Mouse (Mus musculus) ZHBTc4 (cell line): ENCODE measurements around the gene Naxd.
"Not testable (repeated sequence)": the region's sequence is repeated elsewhere in the genome, so short reads cannot be mapped to it uniquely, and the experiment has no call there.

Experiments
- DNase-seq: peaks from one replicate; pipeline ENCODE4 v3.0.0-alpha.2; 2011; ENCODE audit warnings: low read depth, low spot score

The Naxd gene

GRCm38 (mm10) chr8:11512711-11513110, 15.4 kb downstream of the Naxd start:
- DNase-seq, result no peak

- peak; percentile 46 for DNase-seq
These were observed 15.9 kb downstream of the Naxd start for GRCm38 (mm10) chr8:11513247-11513646.

- no peak for DNase-seq
These were observed 19.0 kb downstream of the Naxd start for GRCm38 (mm10) chr8:11516292-11516691.

GRCm38 (mm10) chr8:11517366-11518055, 20.2 kb downstream of the Naxd start:
- DNase-seq, result no peak

- DNase-seq, result no peak
These were observed 20.7 kb downstream of the Naxd start for GRCm38 (mm10) chr8:11518056-11518396.

GRCm38 (mm10) chr8:11518676-11519075, 21.4 kb downstream of the Naxd start:
- DNase-seq, result no peak

- DNase-seq, result no peak
These were observed 26.0 kb downstream of the Naxd start for GRCm38 (mm10) chr8:11523331-11523730.

- peak; percentile 83 for DNase-seq
These were observed 33.0 kb downstream of the Naxd start for GRCm38 (mm10) chr8:11530155-11530770.

- DNase-seq, result no peak
These were observed 33.5 kb downstream of the Naxd start for GRCm38 (mm10) chr8:11530849-11531248.

GRCm38 (mm10) chr8:11534494-11534893, 37.2 kb downstream of the Naxd start:
- DNase-seq, result no peak

- DNase-seq, result no peak
These were observed 41.7 kb downstream of the Naxd start for GRCm38 (mm10) chr8:11539049-11539448.

- DNase-seq, result no peak
These were observed 42.9 kb downstream of the Naxd start for GRCm38 (mm10) chr8:11540182-11540581.

GRCm38 (mm10) chr8:11542031-11542430, 44.7 kb downstream of the Naxd start:
- DNase-seq, result no peak

- DNase-seq, result peak; percentile 59
These were observed 45.6 kb downstream of the Naxd start for GRCm38 (mm10) chr8:11542866-11543265.

- DNase-seq, result peak; percentile 89
These were observed 47.1 kb downstream of the Naxd start for GRCm38 (mm10) chr8:11544386-11544785.

GRCm38 (mm10) chr8:11547063-11547462, 49.8 kb downstream of the Naxd start:
- peak; percentile 86 for DNase-seq

GRCm38 (mm10) chr8:11549706-11550105, 52.4 kb downstream of the Naxd start:
- peak; percentile 85 for DNase-seq

- DNase-seq, result peak; percentile 95
These were observed 53.1 kb downstream of the Naxd start, which contains the start of gene Cars2 for GRCm38 (mm10) chr8:11550281-11550948. Cars2 (minus strand) TSS chr8:11550783.

GRCm38 (mm10) chr8:11551497-11551896, 54.2 kb downstream of the Naxd start:
- DNase-seq, result not testable (repeated sequence)

- DNase-seq, result no peak
These were observed 55.1 kb downstream of the Naxd start for GRCm38 (mm10) chr8:11552390-11552789.

GRCm38 (mm10) chr8:11554799-11555719, 57.8 kb downstream of the Naxd start, which contains the start of gene Ing1:
Ing1 (plus strand) TSS chr8:11555571.
- peak; percentile 99 for DNase-seq
